Comparison of ENCODE assay signal across 18 mouse cellular contexts in the genomic region with DNA sequence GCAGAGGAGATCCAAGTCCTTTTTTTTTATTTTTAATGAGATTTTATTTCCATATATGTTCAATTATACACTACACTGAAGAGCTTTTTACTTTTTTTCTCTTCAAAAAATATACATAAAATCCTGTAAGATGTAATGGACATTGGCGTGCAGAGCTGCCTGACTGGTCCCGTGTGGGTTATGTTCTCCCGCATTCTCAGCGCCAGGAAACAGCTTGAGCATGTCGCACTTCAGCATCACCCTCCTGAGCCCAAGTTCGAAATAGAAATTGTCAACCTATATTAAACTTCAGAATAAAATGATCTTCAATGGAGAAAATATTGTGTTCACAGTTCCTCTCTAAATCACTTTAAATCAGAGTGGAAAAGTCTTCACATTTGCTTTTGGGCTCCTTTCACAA.
"Had no signal": no experiment of that assay in that cellular context is flagged by ENCODE, and none has a peak within 500 bp of the region (broad histone marks: within the 10 kb centered on the region; RNA-seq: fewer than 3 reads in every experiment).

No protein-coding gene starts in this region.

- H3K9me3 ChIP-seq: liver, embryonic 15.5 days; lung, embryonic 15.5 days; midbrain, embryonic 15.5 days; stomach, embryonic 15.5 days had no signal

- H3K27me3 ChIP-seq: liver, embryonic 15.5 days; lung, embryonic 15.5 days; megakaryocyte, embryonic 14.5 days; midbrain, embryonic 13.5 days; midbrain, embryonic 15.5 days; neural tube, embryonic 12.5 days; stomach, embryonic 15.5 days had no signal

- H3K36me3 ChIP-seq: liver, embryonic 15.5 days; midbrain, embryonic 15.5 days; stomach, embryonic 15.5 days had no signal

- DNase-seq: liver, postnatal 0 days; lung, adult 2 months; lung, postnatal 14 days; lung, postnatal 36 days; thymus, adult 2 months; thymus, postnatal 25 days; thymus, postnatal 4 days had no signal

- H3K4me3 ChIP-seq: liver, embryonic 15.5 days; lung, embryonic 15.5 days; megakaryocyte, embryonic 14.5 days; midbrain, embryonic 13.5 days; midbrain, embryonic 15.5 days; neural tube, embryonic 12.5 days; stomach, embryonic 15.5 days had no signal

- ATAC-seq: liver, postnatal 0 days; lung, postnatal 0 days; midbrain, embryonic 13.5 days; midbrain, embryonic 15.5 days had no signal

- H3K9ac ChIP-seq: liver, embryonic 15.5 days; liver, postnatal 0 days; lung, embryonic 15.5 days; midbrain, embryonic 13.5 days; midbrain, embryonic 15.5 days; neural tube, embryonic 12.5 days; stomach, embryonic 15.5 days had no signal

- H3K4me1 ChIP-seq: liver, embryonic 15.5 days; lung, embryonic 15.5 days; megakaryocyte, embryonic 14.5 days; midbrain, embryonic 13.5 days; midbrain, embryonic 15.5 days; neural tube, embryonic 12.5 days; stomach, embryonic 15.5 days had no signal

- H3K4me2 ChIP-seq: liver, embryonic 15.5 days; lung, embryonic 15.5 days; midbrain, embryonic 11.5 days; midbrain, embryonic 13.5 days; midbrain, embryonic 15.5 days; neural tube, embryonic 12.5 days; stomach, embryonic 15.5 days had no signal

- H3K27ac ChIP-seq: liver, embryonic 15.5 days; lung, embryonic 15.5 days; macrophage; midbrain, embryonic 13.5 days; midbrain, embryonic 15.5 days; neural tube, embryonic 12.5 days; stomach, embryonic 15.5 days; stomach, postnatal 0 days had no signal
